Mouse (Mus musculus): ENCODE data around the gene Atp5g1. TPM values are rescaled to one million over a fixed set of nuclear protein-coding genes. Genes with fewer than 3 reads are reported as not detected.

Atp5g1 gene
- total RNA-seq, 2 experiments from 2014 or later = 328 to 333 TPM

DNA sequence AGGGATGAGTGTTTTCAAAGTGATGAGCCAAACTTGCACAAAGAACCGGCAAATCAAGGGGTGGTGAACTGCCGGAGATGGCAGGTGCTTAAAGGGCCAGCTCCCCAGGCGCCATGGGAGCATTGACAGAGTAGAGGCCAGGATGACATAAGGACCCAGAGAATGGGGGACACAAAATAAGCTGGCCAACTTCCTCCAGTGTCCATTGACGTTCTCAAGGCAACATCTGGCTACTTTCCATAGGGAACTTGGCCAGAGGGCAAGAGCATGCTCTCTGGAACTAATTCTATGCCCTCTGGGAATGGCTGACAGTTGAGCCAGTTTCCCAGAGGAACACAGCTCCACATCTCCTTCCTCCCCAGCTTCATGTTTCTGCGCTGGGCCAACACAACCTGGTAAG is 7.2 kb downstream of the Atp5g1 start:
- Histone ChIP-seq H3K4me3 (no peak overlapping the region), H3K27ac (no peak overlapping the region)
- no peak for DNase-seq (ENCODE audit: extremely low spot score in 1 of 2, low spot score in 2 of 2)
- intact Hi-C loops (cut with DNase I) = no loop called here
- no peak for TF ChIP-seq CTCF (IDR thresholded peaks at IDR 0.05)

DNA sequence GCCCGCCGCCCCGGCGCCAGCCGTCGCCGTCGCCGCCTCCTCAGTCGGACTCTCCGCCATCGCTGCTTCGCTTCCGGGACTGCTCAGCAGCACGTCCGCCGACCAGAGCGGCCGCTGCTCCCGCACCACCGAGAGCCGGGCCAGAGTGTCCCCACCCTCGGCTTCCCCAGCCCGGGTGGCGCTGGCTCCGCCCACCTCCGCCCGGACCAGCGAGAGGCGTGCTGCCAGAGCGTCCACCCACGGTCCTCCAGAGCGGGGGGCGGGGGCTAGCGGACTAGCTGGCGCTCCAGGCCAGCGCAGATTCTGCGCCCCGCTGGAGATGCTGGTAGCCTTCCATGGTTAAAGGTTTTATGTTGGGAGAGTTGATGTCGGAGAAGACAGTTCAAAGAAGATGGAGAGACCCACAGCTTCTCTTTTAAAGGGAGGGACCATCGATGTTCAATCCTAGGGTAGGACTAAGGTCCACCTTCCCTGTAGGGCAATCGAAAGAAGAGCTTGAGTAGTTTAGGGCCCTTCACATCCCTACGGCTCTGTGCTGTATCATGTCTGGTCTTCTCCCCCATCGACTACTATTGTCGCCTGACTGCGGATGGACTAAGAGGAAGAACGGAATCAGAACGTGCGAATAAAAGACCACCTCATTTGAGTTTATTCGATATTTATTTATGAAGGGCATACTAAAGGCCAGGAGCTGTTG is 10.1 kb downstream of the Atp5g1 start, which contains the start of gene Ube2z:
Ube2z (minus strand) TSS at position 174 of the 697 bp plus-strand sequence.
- Histone ChIP-seq H3K27ac (peak within 1 kb of the TSS; percentile 95), H3K4me3 (peak within 1 kb of the TSS; percentile 94)
- TF ChIP-seq CTCF (IDR thresholded peaks at IDR 0.05) = no peak; the same call in 1 of the 2 replicates
- intact Hi-C loops (cut with DNase I) = loop anchor here (1.0 to 2.0 kb wide), 2 partner anchors 10 to 31 kb away; partner anchors contain the start of genes Atp5g1 and Snf8
- DNase-seq (ENCODE audit: extremely low spot score in 1 of 2, low spot score in 2 of 2) = peak; percentile 97 to 98

DNA sequence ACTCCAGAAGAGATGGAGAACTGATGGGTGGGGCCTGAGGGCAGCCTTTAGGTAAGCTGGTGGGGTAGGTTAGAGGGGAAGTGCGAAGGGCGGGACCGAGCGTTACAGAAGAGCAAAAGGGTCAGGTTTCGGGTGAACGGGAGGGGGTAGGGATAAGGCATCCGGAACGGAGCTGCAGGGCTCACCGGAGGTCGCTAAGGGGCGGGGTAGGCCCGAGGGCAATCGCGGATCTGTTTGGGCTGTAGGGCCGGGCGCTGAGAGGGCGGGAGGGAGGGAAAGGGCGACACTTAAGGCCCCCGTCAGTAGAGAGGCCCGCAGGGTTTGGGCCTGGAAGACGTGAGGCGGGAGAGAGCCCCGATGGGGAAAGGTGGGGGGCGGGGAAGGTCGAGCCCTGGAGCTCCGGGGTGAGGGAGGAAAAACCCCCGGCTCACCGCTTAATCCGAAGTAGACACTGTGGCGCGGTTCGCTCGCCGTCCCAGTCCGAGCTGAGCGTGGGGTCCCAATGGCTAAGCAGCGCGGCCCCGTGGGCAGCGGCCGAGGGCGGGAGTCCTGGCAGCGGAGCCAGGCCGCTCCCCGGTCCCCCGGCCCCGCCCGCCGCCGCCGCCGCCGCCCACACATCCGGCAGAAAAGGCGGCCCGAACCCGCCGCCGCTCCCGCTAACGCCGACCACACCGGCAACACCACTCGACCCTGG is 10.8 kb downstream of the Atp5g1 start:
- intact Hi-C loops (cut with DNase I) = loop anchor here (1.0 to 2.0 kb wide), 2 partner anchors 11 to 30 kb away; partner anchors contain the start of genes Atp5g1 and Snf8
- no peak for TF ChIP-seq CTCF (IDR thresholded peaks at IDR 0.05)
- no peak for DNase-seq (ENCODE audit: extremely low spot score in 1 of 2, low spot score in 2 of 2)
- Histone ChIP-seq H3K4me3 (peak overlapping the region; percentile 94), H3K27ac (peak overlapping the region; percentile 95)

DNA sequence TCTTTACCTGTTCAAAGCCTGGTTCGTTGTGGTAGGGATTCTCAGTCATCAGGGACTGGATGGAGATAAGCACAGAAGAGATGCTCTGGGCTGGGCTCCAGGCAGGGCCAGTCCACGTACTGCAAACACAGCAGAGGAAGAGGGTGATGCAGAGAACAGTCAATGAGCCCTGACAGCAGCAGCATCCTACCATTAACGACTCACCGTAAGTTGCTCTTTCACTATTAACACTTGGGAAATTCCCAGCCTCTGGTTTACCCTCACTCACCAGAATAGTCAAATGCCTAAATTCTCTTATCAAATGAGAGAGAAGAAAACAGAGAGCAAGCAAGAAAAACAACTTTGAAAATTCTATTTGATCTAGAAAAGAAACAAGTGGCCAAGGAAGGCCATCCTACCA is 17.2 kb downstream of the Atp5g1 start:
- no peak for DNase-seq (ENCODE audit: extremely low spot score in 1 of 2, low spot score in 2 of 2)
- intact Hi-C loops (cut with DNase I) = no loop called here
- no peak overlapping the region for H3K4me3 ChIP-seq
- TF ChIP-seq CTCF (IDR thresholded peaks at IDR 0.05) = no peak
- no peak overlapping the region for H3K27ac ChIP-seq

DNA sequence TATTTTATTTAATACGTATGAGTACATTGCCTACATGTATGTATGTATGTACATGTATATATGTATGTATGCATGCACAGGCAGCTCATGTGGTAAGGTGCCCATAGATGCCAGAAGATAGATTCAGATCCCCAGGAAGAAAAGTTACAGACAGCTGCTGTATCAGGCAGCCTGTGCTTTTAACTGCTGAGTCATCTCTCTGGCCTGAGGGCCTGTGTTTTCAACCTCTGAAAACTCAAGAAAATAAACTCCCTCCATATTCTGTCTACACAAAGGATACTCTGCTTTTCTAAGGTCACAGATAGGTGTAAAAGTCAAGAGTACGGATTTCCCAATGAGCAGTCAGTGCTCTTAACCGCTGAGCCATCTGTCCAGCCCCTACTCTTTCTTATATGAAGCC is 24.6 kb downstream of the Atp5g1 start:
- no peak overlapping the region for H3K27ac ChIP-seq
- DNase-seq (ENCODE audit: extremely low spot score in 1 of 2, low spot score in 2 of 2) = no peak
- intact Hi-C loops (cut with DNase I) = no loop called here
- no peak overlapping the region for H3K4me3 ChIP-seq
- TF ChIP-seq CTCF (IDR thresholded peaks at IDR 0.05) = no peak

DNA sequence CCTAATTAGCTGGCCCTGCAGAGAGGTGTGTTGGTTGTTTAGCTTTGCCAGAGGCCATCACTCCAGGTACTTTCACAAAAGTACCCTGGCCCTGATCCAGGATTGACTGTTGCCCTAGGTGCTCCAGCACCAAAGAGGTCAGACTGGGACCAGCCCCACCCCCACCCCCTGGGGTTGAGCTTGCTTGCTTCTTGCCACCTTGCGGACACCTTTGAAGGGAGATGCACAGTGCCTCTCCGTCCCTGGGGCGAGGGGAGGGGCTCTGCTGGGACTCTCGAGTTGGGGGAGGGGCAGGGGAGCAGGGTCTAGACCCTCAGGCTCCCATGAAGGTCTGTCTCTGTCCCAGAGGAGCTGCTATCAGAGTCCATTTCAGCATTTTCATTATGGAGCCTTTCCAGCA is 25.5 kb downstream of the Atp5g1 start:
- no peak for DNase-seq (ENCODE audit: extremely low spot score in 1 of 2, low spot score in 2 of 2)
- intact Hi-C loops (cut with DNase I) = no loop called here
- TF ChIP-seq CTCF (IDR thresholded peaks at IDR 0.05) = no peak
- Histone ChIP-seq H3K27ac (no peak overlapping the region), H3K4me3 (no peak overlapping the region)

DNA sequence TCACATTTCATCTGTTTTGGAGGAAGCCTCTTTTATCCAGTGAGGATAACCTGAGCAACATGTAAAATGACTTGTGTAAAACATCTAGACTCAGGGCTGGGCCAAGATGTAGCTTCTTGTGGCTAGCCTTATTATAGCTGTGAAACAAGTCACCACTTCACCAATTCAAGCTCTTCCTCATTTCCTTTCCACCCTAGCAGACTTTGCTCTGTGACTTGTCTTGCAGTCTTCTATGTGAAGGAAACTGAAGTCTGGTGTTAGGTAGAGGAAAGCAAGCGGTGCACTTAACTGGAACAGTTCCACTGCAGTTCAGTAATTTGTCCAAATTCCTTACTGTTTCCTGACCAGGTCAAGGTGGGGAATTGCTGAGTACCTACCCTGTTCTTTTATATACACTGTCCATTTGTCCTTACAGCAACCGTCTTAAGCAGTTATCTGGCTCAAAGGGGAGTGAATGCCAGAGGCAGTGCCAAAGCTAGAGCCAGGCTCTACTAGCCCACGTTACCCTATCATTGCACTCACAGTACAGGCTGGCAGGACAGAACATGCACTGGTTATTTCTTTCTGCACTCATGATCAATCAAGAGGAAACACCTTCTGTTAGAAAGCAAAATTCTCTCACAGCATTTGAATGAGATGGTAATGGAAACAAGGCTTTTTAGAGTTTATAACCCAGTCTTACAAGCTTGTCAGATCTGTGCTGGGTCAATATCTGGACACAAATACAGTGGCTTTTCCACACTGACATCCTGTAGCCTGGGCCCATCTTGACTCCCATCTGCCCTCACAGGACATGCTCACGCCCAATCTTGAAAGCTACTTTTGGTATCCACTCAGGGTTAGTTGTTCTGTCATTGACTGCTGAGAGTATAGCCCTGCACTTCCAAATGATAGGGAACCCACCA is 27.7 kb downstream of the Atp5g1 start:
- TF ChIP-seq CTCF (IDR thresholded peaks at IDR 0.05) = no peak
- intact Hi-C loops (cut with DNase I) = no loop called here
- peak overlapping the region; percentile 6; the same call in 1 of the 2 replicates for H3K27ac ChIP-seq
- H3K4me3 ChIP-seq = no peak overlapping the region
- no peak for DNase-seq (ENCODE audit: extremely low spot score in 1 of 2, low spot score in 2 of 2)

DNA sequence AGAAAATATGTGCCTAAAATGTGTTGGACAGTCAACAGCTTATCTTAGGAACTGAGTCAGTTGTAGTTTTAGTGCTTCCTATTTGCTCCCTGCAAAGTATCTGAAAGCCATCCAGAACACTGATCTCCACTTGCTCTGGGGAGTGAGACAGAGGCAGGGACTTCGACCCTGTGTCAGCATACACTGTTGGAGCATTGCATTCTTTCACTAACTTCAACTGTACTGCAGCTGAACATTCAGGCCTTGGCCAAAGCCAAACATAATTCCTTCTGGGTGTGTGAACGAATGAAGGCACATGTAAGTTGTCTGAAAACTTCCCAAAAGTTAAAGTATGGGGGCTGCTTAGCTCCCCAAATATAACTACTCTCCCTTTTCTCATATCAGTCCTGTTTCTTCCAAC is 28.7 kb downstream of the Atp5g1 start:
- no peak for TF ChIP-seq CTCF (IDR thresholded peaks at IDR 0.05)
- no peak overlapping the region for H3K27ac ChIP-seq
- intact Hi-C loops (cut with DNase I) = no loop called here

DNA sequence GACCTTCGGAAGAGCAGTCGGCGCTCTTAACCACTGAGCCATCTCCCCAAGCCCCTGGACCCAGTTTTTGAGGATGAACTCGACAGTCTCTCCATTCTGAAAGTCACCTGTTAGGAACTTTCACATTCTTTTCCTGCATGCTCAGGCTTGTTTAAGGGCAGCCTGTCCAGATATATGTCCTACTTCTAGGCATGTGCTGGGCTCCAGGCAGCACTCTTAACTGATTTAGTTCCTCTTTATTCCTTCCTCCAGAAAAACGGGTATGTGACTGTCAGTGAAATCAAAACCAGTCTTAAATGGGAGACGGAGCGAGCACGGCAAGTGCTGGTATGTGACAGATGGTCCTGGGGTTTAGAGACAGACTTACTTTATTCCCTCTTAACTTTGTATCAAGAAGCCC is 29.4 kb downstream of the Atp5g1 start:
- Histone ChIP-seq H3K4me3 (no peak overlapping the region), H3K27ac (no peak overlapping the region)
- intact Hi-C loops (cut with DNase I) = no loop called here
- TF ChIP-seq CTCF (IDR thresholded peaks at IDR 0.05) = no peak
- DNase-seq (ENCODE audit: extremely low spot score in 1 of 2, low spot score in 2 of 2) = no peak

More for the DNA sequence above, 28.7 kb downstream of the Atp5g1 start:
- H3K4me3 ChIP-seq = no peak overlapping the region
- DNase-seq (ENCODE audit: extremely low spot score in 1 of 2, low spot score in 2 of 2) = no peak

DNA sequence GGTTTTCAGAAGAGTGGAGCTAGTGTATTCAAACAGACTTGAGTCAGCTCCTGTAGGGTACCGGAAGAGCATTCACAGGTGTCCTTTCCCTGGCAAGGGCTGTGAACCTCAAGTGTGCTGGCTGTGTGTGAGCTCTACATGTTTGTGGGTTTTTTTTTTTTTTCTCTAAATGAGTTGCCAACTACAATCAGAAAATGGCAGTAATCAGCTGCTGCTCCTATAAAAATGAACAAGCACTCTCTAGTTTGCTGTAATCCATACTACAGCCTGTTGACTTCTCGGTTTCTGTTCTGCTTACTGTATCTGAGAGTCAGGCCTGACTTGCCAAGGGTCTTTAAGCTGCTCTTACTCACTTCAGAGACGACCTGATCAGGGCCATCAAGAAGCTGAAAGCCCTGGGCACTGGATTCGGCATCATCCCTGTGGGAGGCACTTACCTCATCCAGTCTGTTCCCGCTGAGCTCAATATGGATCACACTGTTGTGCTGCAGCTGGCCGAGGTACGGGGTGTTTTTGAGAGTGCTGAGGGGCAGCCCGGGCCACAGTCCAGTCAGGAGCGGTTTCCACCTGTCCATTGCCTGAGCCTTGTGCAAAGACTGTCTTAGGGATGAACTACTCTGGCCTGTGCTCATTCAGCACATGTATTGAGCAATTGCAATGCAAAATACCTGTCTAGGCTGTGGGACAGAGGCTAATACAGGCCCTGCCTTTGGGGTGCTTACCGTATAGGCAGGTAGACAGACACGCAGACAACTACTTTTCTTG is 30.5 kb downstream of the Atp5g1 start:
- intact Hi-C loops (cut with DNase I) = no loop called here
- Histone ChIP-seq H3K4me3 (no peak overlapping the region), H3K27ac (no peak overlapping the region)
- TF ChIP-seq CTCF (IDR thresholded peaks at IDR 0.05) = no peak
- no peak for DNase-seq (ENCODE audit: extremely low spot score in 1 of 2, low spot score in 2 of 2)

DNA sequence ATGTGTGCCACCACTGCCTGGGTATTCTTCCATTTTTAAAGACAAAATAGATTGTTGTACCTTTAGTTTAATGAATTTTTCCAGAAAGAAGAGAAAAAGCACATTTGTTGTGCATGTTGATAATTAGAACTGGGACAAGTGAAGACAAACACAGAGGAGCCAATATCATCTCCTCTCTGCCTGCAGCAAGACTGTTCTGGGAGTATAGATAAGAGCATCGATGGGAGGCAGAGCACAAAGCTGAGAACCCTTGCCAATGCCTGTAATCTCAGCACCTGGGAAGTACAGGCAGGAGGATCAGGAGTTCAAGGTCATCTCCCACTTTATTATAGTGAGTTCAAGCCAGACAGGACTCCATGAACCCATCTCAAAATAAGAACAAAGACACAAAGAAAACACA is 36.9 kb downstream of the Atp5g1 start:
- intact Hi-C loops (cut with DNase I) = no loop called here

More for the DNA sequence above, 36.9 kb downstream of the Atp5g1 start:
- DNase-seq (ENCODE audit: extremely low spot score in 1 of 2, low spot score in 2 of 2) = no peak
- H3K27ac ChIP-seq = no peak overlapping the region
- no peak for TF ChIP-seq CTCF (IDR thresholded peaks at IDR 0.05)
- no peak overlapping the region for H3K4me3 ChIP-seq

Data from left cerebral cortex, adult 2 months (tissue).